Mouse (Mus musculus): ENCODE measurements around the gene Fgfr2. TPM values are rescaled to one million over a fixed set of nuclear protein-coding genes. Genes with fewer than 3 reads are reported as not detected.

Fgfr2 gene
- polyA plus RNA-seq, 1 experiment from 2014 or later, result 24.9 TPM

DNA sequence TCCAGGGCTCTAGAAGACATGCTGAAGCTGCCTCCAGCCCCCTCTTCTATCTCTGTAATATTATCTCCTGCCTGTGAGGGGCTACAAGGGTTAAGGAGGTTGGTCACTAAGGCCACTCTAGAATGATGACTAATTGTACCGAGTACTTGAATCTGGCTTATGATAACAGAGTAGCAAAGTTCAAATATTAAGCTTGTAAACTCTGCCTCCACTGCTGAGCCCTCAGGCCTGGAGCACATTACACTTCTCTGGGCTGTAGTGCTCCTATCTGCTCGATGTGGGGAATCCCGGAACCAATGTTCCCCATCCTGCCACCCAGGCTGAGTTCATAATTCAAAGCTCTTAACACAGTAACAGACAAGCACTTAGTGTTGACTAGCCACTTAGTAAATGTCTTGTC lies 2806.9 kb downstream of the Fgfr2 start:
- H3K9me3 ChIP-seq (replicated peaks; ENCODE audit: control insufficient read depth, low read length), result no peaks in the 10 kb centered on the region
- WGBS (ENCODE audit: insufficient replicate concordance), result 32% methylated on average over 3 of the region's 3 CpGs
- H3K4me2 ChIP-seq, result no peak overlapping the region
- no peak overlapping the region for H3K27ac ChIP-seq (ENCODE audit: low read depth, low read length)
- H3K27me3 ChIP-seq (ENCODE audit: control insufficient read depth, insufficient read depth, low read length), result peaks cover 30% of the 10 kb centered on the region
- H3K36me3 ChIP-seq (ENCODE audit: control insufficient read depth, insufficient read depth, low read length), result no peaks in the 10 kb centered on the region
- peaks cover 14% of the 10 kb centered on the region for H3K4me1 ChIP-seq (ENCODE audit: control insufficient read depth, insufficient read depth, low read length)
- H3K9ac ChIP-seq (ENCODE audit: low read depth, low read length), result no peak overlapping the region
- ATAC-seq (replicated peaks; ENCODE audit: insufficient number of reproducible peaks, low FRiP score, low TSS enrichment), result no peak
- H3K4me3 ChIP-seq (ENCODE audit: low read depth, low read length), result no peak overlapping the region

DNA sequence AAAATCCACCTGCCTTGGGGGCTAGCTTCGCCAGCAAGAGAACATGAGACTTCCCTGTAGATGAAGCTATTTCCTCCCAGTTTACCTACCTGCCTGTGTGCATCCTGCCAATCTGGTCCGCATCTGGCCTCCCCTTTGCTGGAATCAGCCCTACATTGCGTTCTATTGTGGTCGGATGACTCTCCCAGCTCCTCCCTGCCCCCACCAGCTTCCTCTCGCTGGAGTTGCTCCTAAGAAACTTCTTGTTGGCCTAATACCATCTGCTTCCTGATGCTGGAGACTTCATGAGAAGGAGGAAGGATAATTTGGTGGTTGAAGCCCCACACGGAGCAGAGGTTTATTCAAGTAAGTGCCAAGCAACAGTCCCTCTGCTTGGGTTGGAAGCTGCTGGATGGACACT lies 2807.9 kb downstream of the Fgfr2 start:
- Histone ChIP-seq H3K9ac (ENCODE audit: low read depth, low read length) (no peak overlapping the region), H3K36me3 (ENCODE audit: control insufficient read depth, insufficient read depth, low read length) (no peaks in the 10 kb centered on the region), H3K4me3 (ENCODE audit: low read depth, low read length) (no peak overlapping the region), H3K27ac (ENCODE audit: low read depth, low read length) (no peak overlapping the region), H3K27me3 (ENCODE audit: control insufficient read depth, insufficient read depth, low read length) (peaks cover 28% of the 10 kb centered on the region), H3K4me1 (ENCODE audit: control insufficient read depth, insufficient read depth, low read length) (peaks cover 12% of the 10 kb centered on the region), H3K4me2 (no peak overlapping the region), H3K9me3 (replicated peaks; ENCODE audit: control insufficient read depth, low read length) (no peaks in the 10 kb centered on the region)
- 55% methylated on average over 6 of the region's 6 CpGs for WGBS (ENCODE audit: insufficient replicate concordance)
- no peak for ATAC-seq (replicated peaks; ENCODE audit: insufficient number of reproducible peaks, low FRiP score, low TSS enrichment)

DNA sequence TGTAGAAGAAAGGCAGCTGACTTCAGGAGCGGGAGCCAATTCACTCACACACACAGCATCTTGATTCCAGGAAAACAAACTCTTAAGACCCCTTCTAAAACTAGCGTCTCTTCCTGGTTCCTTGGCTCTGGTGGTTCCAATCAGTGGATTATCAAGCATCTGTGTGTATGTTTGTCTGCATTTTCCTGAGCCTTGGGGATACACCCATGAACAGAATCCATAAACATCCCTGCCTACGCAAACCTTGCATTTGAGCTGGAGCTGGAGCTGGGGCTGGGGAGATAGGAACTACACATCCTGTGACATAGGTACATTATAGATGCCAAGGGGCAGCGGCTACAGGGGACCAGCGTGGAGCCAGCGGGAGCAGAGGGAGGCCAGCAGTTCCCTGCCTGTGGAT lies 2808.5 kb downstream of the Fgfr2 start:
- no peak overlapping the region for H3K4me2 ChIP-seq
- peaks cover 6% of the 10 kb centered on the region for H3K4me1 ChIP-seq (ENCODE audit: control insufficient read depth, insufficient read depth, low read length)
- H3K27ac ChIP-seq (ENCODE audit: low read depth, low read length), result no peak overlapping the region
- H3K27me3 ChIP-seq (ENCODE audit: control insufficient read depth, insufficient read depth, low read length), result peaks cover 28% of the 10 kb centered on the region
- H3K36me3 ChIP-seq (ENCODE audit: control insufficient read depth, insufficient read depth, low read length), result no peaks in the 10 kb centered on the region
- no peak for ATAC-seq (replicated peaks; ENCODE audit: insufficient number of reproducible peaks, low FRiP score, low TSS enrichment)
- H3K9ac ChIP-seq (ENCODE audit: low read depth, low read length), result no peak overlapping the region
- no peak overlapping the region for H3K4me3 ChIP-seq (ENCODE audit: low read depth, low read length)
- no peaks in the 10 kb centered on the region for H3K9me3 ChIP-seq (replicated peaks; ENCODE audit: control insufficient read depth, low read length)
- WGBS (ENCODE audit: insufficient replicate concordance), result 88% methylated on average over 6 of the region's 6 CpGs

DNA sequence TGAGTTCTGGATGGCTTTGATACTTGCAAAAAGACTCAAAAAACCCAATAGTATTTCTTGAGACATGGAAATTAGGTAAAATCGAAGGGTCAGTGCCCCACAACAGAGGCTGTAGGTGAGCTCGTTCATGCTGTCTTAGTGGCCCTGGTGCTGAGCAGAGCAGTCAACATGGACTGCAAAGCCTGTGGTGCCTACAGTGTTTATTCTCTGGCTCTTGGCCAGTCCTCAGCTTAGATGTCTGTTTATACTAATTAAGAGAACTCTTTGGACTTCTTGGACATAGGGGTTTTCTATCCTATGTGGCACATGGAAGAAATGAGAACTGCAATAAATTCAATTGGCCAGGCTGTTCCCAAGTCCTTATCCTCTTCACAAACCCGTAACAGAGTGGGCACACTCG lies 2811.8 kb downstream of the Fgfr2 start:
- Histone ChIP-seq H3K4me3 (ENCODE audit: low read depth, low read length) (no peak overlapping the region), H3K36me3 (ENCODE audit: control insufficient read depth, insufficient read depth, low read length) (no peaks in the 10 kb centered on the region), H3K9me3 (replicated peaks; ENCODE audit: control insufficient read depth, low read length) (no peaks in the 10 kb centered on the region), H3K9ac (ENCODE audit: low read depth, low read length) (no peak overlapping the region), H3K27me3 (ENCODE audit: control insufficient read depth, insufficient read depth, low read length) (peaks cover 33% of the 10 kb centered on the region), H3K4me1 (ENCODE audit: control insufficient read depth, insufficient read depth, low read length) (no peaks in the 10 kb centered on the region), H3K4me2 (no peak overlapping the region), H3K27ac (ENCODE audit: low read depth, low read length) (no peak overlapping the region)
- ATAC-seq (replicated peaks; ENCODE audit: insufficient number of reproducible peaks, low FRiP score, low TSS enrichment), result no peak
- WGBS (ENCODE audit: insufficient replicate concordance), result 73% methylated on average over 4 of the region's 4 CpGs

DNA sequence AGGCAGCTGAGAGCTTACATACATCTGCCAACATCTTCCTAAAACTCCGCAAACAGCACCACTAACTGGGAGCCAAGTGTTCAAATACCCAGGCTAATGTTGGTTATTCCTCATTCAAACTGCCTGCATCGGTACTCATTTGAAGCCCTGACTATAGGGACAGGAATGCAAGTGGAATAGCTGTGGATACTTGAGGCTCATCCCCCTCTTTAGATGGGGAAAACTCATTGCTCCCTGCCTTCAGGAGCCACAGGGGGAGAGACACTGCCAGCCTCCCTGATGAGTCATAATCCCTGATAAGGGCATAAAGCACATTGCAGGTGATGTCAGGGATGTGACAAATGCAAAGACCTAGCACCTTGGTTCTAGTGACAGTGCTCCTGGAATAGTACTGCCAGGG lies 2814.0 kb downstream of the Fgfr2 start:
- Histone ChIP-seq H3K36me3 (ENCODE audit: control insufficient read depth, insufficient read depth, low read length) (no peaks in the 10 kb centered on the region), H3K27ac (ENCODE audit: low read depth, low read length) (no peak overlapping the region), H3K4me1 (ENCODE audit: control insufficient read depth, insufficient read depth, low read length) (no peaks in the 10 kb centered on the region), H3K27me3 (ENCODE audit: control insufficient read depth, insufficient read depth, low read length) (peaks cover 27% of the 10 kb centered on the region), H3K4me2 (no peak overlapping the region), H3K4me3 (ENCODE audit: low read depth, low read length) (no peak overlapping the region), H3K9ac (ENCODE audit: low read depth, low read length) (no peak overlapping the region), H3K9me3 (replicated peaks; ENCODE audit: control insufficient read depth, low read length) (no peaks in the 10 kb centered on the region)
- ATAC-seq (replicated peaks; ENCODE audit: insufficient number of reproducible peaks, low FRiP score, low TSS enrichment), result no peak
- 66% methylated on average over 2 of the region's 2 CpGs for WGBS (ENCODE audit: insufficient replicate concordance)

DNA sequence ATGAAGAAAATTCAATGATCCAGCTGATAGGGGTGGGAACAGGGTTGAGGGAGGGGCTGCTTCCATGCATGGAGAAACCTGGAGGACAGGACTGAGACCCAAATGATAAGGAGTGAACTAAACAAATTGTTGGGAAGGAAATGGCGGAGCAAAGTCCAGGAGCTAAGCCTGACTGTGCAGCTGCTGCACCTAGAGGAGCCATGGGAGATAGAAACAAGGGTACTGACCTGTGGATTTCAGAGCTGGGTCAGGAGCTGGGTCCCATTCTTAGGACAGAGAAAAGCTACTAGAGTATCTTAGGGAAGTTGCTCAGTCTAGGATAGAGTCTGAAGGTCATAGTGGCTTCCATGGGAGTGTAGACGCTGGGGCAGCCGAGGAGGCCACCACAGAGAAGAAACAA lies 2816.1 kb downstream of the Fgfr2 start:
- Histone ChIP-seq H3K4me3 (ENCODE audit: low read depth, low read length) (no peak overlapping the region), H3K4me2 (no peak overlapping the region), H3K36me3 (ENCODE audit: control insufficient read depth, insufficient read depth, low read length) (no peaks in the 10 kb centered on the region), H3K27me3 (ENCODE audit: control insufficient read depth, insufficient read depth, low read length) (peaks cover 14% of the 10 kb centered on the region), H3K4me1 (ENCODE audit: control insufficient read depth, insufficient read depth, low read length) (no peaks in the 10 kb centered on the region), H3K9me3 (replicated peaks; ENCODE audit: control insufficient read depth, low read length) (no peaks in the 10 kb centered on the region), H3K27ac (ENCODE audit: low read depth, low read length) (no peak overlapping the region), H3K9ac (ENCODE audit: low read depth, low read length) (no peak overlapping the region)
- no peak for ATAC-seq (replicated peaks; ENCODE audit: insufficient number of reproducible peaks, low FRiP score, low TSS enrichment)
- 90% methylated on average over 3 of the region's 3 CpGs for WGBS (ENCODE audit: insufficient replicate concordance)

DNA sequence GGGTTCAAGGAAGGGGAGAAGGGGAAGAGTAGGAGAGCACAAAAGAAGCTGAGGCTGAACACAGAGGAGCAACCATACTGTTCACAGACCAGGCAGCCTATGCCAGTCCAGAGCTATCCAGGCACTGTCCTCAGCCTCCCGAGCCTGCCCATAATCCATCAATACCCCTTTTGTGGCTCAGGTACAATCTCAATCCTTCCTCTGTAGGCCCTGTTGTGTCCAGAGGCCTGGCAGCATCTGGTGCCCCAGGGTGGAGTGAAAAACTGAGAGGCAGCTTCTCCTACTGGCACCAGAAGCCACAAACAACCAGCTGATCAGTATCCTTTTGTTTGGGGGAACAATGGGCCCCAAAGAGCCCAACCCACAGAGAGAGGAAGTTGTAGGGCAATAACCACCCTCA lies 2818.5 kb downstream of the Fgfr2 start:
- Histone ChIP-seq H3K4me1 (ENCODE audit: control insufficient read depth, insufficient read depth, low read length) (no peaks in the 10 kb centered on the region), H3K9ac (ENCODE audit: low read depth, low read length) (no peak overlapping the region), H3K4me3 (ENCODE audit: low read depth, low read length) (no peak overlapping the region), H3K9me3 (replicated peaks; ENCODE audit: control insufficient read depth, low read length) (no peaks in the 10 kb centered on the region), H3K27me3 (ENCODE audit: control insufficient read depth, insufficient read depth, low read length) (peaks cover 13% of the 10 kb centered on the region), H3K4me2 (no peak overlapping the region), H3K36me3 (ENCODE audit: control insufficient read depth, insufficient read depth, low read length) (no peaks in the 10 kb centered on the region), H3K27ac (ENCODE audit: low read depth, low read length) (no peak overlapping the region)
- no peak for ATAC-seq (replicated peaks; ENCODE audit: insufficient number of reproducible peaks, low FRiP score, low TSS enrichment)
- WGBS (ENCODE audit: insufficient replicate concordance), result 76% methylated on average over 1 of the region's 1 CpGs

DNA sequence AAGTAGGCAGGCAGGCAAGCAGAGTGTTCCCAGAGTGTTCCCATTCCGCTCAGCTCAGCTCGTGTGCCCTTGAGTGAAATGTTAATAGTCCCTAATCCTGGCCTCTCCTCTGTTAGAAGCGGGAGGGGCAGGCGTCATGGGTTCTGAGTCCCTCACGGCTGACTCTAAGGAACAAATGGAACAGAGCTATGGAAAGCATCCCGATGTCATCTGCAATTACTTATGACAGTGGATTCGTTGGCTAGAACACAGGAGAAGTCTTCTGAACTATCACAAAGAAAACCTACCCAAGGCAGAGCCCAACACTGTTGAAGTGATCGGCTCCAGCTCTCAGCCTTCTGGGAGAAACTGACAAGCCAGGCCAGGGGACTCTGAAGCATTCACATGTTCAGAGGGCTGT lies 2819.7 kb downstream of the Fgfr2 start:
- H3K4me2 ChIP-seq, result no peak overlapping the region
- no peaks in the 10 kb centered on the region for H3K36me3 ChIP-seq (ENCODE audit: control insufficient read depth, insufficient read depth, low read length)
- H3K27me3 ChIP-seq (ENCODE audit: control insufficient read depth, insufficient read depth, low read length), result peaks cover 8% of the 10 kb centered on the region
- H3K9ac ChIP-seq (ENCODE audit: low read depth, low read length), result no peak overlapping the region
- ATAC-seq (replicated peaks; ENCODE audit: insufficient number of reproducible peaks, low FRiP score, low TSS enrichment), result no peak
- H3K4me1 ChIP-seq (ENCODE audit: control insufficient read depth, insufficient read depth, low read length), result 0 out of 2 replicates have a peak, but pooled peaks cover 5% of the 10 kb centered on the region
- no peaks in the 10 kb centered on the region for H3K9me3 ChIP-seq (replicated peaks; ENCODE audit: control insufficient read depth, low read length)
- 56% methylated on average over 8 of the region's 8 CpGs for WGBS (ENCODE audit: insufficient replicate concordance)
- H3K27ac ChIP-seq (ENCODE audit: low read depth, low read length), result no peak overlapping the region
- H3K4me3 ChIP-seq (ENCODE audit: low read depth, low read length), result no peak overlapping the region

DNA sequence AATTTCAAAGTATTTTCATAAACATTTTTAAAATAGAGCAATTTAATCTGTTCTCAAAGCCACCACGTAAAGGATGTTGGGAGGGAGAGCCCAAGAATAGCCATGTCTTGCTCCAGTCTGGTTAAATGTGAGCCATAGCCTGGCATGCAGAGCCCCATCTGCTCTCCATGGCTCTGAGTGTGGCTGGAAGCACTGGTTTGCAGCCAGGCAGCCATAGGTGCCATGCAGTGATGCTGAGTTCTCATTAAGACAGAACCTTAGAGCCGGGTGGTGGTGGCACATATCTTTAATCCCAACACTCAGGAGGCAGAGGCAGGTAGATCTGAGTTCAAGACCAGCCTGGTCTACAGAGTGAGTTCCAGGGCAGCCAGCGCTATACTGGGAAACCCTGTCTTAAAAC lies 2822.5 kb downstream of the Fgfr2 start:
- Histone ChIP-seq H3K9me3 (replicated peaks; ENCODE audit: control insufficient read depth, low read length) (no peaks in the 10 kb centered on the region), H3K4me2 (no peak overlapping the region), H3K4me3 (ENCODE audit: low read depth, low read length) (no peak overlapping the region), H3K9ac (ENCODE audit: low read depth, low read length) (no peak overlapping the region), H3K27ac (ENCODE audit: low read depth, low read length) (no peak overlapping the region), H3K27me3 (ENCODE audit: control insufficient read depth, insufficient read depth, low read length) (peaks cover 3% of the 10 kb centered on the region; the same call in 1 of the 2 replicates), H3K36me3 (ENCODE audit: control insufficient read depth, insufficient read depth, low read length) (no peaks in the 10 kb centered on the region), H3K4me1 (ENCODE audit: control insufficient read depth, insufficient read depth, low read length) (0 out of 2 replicates have a peak, but pooled peaks cover 5% of the 10 kb centered on the region)
- no peak for ATAC-seq (replicated peaks; ENCODE audit: insufficient number of reproducible peaks, low FRiP score, low TSS enrichment)
- 80% methylated on average over 3 of the region's 3 CpGs for WGBS (ENCODE audit: insufficient replicate concordance)

Data from heart, embryonic 11.5 days (tissue).